Mouse (Mus musculus) G1E (cell line): ENCODE measurements around the gene Slc25a25. TPM values are rescaled to one million over a fixed set of nuclear protein-coding genes. Genes with fewer than 3 reads are reported as not detected.

Experiments
- ATAC-seq: 2 replicates; pipeline ENCODE4 v1.8.0; 2016; ENCODE audit warnings: mild to moderate bottlenecking; ENCODE audit not compliant: insufficient number of reproducible peaks, poor library complexity, low FRiP score, severe bottlenecking; ENCODE audit errors: extremely low read depth
- DNase-seq: peaks from one replicate; pipeline ENCODE4 v3.0.0; 2012; ENCODE audit warnings: low spot score
- H3K27me3 ChIP-seq: 2 replicates; pipeline ENCODE4 v1.6.1; 2012; ENCODE audit warnings: mild to moderate bottlenecking, low read length, inconsistent platforms; ENCODE audit not compliant: insufficient read depth
- H3K36me3 ChIP-seq: replicated peaks from 2 replicates; pipeline ENCODE3; 2012; ENCODE audit warnings: mild to moderate bottlenecking, inconsistent platforms
- H3K4me1 ChIP-seq: 2 replicates; pipeline ENCODE4 v1.6.1; 2012; ENCODE audit warnings: low read depth, low read length, inconsistent platforms, mixed read lengths; ENCODE audit not compliant: insufficient read depth
- H3K4me3 ChIP-seq: 2 replicates; pipeline ENCODE4 v1.5.1; 2012; ENCODE audit warnings: low read depth, mild to moderate bottlenecking, inconsistent platforms, low read length, moderate library complexity, mixed read lengths
- H3K9me3 ChIP-seq: replicated peaks from 2 replicates; pipeline ENCODE4 v1.6.1; 2012; ENCODE audit warnings: inconsistent platforms
- CTCF ChIP-seq: IDR thresholded peaks from 2 replicates; pipeline ENCODE4 v1.5.1; 2012; ENCODE audit warnings: low read depth, low read length, inconsistent platforms, mixed read lengths
- GATA1 ChIP-seq: IDR thresholded peaks from 2 replicates; pipeline ENCODE4 v1.6.1; 2012; ENCODE audit warnings: borderline replicate concordance, low read length, inconsistent platforms, mixed read lengths
- GATA2 ChIP-seq: IDR thresholded peaks from 2 replicates; pipeline ENCODE4 v1.6.1; 2012; ENCODE audit warnings: low read depth, low read length, inconsistent platforms, borderline replicate concordance
- POLR2AphosphoS5 ChIP-seq: IDR thresholded peaks from 2 replicates; pipeline ENCODE4 v1.6.1; 2012; ENCODE audit warnings: low read depth, low read length, inconsistent platforms; ENCODE audit not compliant: insufficient replicate concordance
- TAL1 ChIP-seq: conservative IDR thresholded peaks from 2 replicates; pipeline ENCODE4 v1.6.1; 2012; ENCODE audit warnings: low read depth, low read length, inconsistent platforms, mixed read lengths
- polyA plus RNA-seq: library from polyadenylated mRNA; stranded (reverse); fragments of >175 nt; gene quantifications from 2 replicates; pipeline ENCODE4 v1.2.3, GENCODE M21; 2012
- total RNA-seq, 2 experiments: library from RNA; stranded (forward) in 1 of 2; stranded (reverse) in 1 of 2; fragments of 200-1000 nt in 1 of 2; fragments of >200 nt in 1 of 2; fragmentation: Nextera tagmentation in 1 of 2; gene quantifications; 2 replicates each; pipeline ENCODE4 v1.2.3; 2014 to 2017

The Slc25a25 gene
- total and polyA plus RNA-seq, 3 experiments, result 6.5 to 25.4 (median 6.8) TPM

DNA sequence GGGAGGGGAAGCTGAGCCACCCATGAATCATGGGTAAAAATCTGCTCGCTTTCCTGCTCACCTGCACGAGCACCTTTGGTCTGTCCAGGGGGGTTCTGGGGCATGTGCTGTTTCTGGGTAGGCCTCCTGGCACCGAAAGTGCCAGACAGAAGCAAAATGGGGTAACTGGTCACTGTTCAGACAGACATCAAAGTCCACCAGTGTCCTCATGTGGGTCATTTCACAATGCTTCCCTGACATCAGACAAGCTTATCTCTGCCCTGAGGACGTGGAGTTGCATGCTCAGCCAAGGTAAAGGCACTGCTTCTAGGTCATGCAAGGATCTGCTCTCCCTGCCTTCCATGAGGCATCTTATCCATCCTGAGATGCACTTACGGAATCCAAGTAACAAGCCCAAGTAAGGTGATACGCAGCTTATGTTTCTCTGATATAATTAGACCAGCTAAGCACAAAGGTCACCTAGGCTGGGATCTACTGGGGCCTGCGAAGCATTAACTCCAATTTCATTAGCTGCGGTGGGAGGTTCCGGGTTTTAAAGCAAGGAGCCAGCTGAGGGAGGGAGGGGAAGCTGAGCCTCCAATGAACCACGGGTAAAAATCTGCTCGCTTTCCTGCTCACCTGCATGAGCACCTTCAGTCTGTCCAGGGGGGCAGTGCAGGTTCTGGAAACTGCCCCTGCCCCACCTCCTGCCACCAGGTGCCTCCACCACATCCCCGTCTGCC, 32.7 kb downstream of the Slc25a25 start:
- no peak for TF ChIP-seq GATA1
- no peak for TF ChIP-seq CTCF
- TF ChIP-seq POLR2AphosphoS5, result no peak
- TF ChIP-seq GATA2, result no peak
- no peak for TF ChIP-seq TAL1
- Histone ChIP-seq H3K27me3 (no peaks in the 10 kb centered on the region), H3K36me3 (peaks cover 84% of the 10 kb centered on the region), H3K9me3 (no peaks in the 10 kb centered on the region), H3K4me1 (peaks cover 11% of the 10 kb centered on the region), H3K4me3 (no peak overlapping the region)
- DNase-seq (no peak), ATAC-seq (no peak)

DNA sequence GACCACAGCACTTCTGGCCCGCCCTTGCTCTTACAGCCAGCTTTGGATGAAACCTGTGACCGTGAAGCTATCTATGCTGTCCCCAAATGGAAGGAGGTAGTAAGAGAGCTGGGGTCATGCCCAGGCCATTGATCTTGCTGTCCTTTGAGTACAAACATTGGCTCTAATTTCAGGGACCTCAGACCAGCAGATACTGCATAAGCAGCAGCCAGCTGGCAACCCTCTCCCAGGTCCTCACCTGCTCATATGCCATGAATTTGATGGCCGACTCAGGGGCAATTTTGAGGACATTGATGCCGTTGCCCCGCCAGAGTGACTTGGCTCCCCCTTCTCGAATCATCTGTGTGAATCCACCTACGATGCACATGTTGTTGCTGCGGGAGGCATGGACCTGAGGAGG, 33.8 kb downstream of the Slc25a25 start:
- no peak for DNase-seq
- Histone ChIP-seq H3K36me3 (peaks cover 87% of the 10 kb centered on the region), H3K4me1 (peaks cover under 1% of the 10 kb centered on the region), H3K4me3 (no peak overlapping the region), H3K9me3 (no peaks in the 10 kb centered on the region), H3K27me3 (no peaks in the 10 kb centered on the region)
- ATAC-seq, result no peak
- TF ChIP-seq GATA2 (no peak), POLR2AphosphoS5 (no peak), TAL1 (no peak), CTCF (no peak), GATA1 (no peak)

DNA sequence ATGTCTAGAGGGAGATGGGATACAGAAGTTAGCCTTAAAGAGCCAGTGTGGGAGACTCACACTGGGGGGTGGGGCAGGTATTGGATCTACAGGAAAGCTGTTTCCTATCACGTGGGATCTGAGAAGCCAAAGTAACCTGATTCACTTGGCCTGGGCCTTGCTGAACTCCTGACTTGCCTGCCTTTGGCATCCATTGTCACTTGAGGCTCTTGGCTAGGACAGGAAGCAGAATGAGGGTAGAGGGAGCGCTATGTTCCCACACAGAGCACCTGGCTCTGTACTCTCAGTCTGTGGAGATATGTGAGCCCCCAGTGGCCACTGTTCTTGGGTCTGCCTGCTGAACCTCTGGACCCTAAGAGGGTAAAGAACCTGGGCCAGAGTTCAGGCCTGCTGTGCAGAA, 34.7 kb downstream of the Slc25a25 start:
- Histone ChIP-seq H3K36me3 (peaks cover 81% of the 10 kb centered on the region), H3K4me1 (no peaks in the 10 kb centered on the region), H3K4me3 (no peak overlapping the region), H3K27me3 (no peaks in the 10 kb centered on the region), H3K9me3 (no peaks in the 10 kb centered on the region)
- TF ChIP-seq TAL1 (no peak), GATA1 (no peak), GATA2 (no peak), CTCF (no peak), POLR2AphosphoS5 (no peak)
- DNase-seq (no peak), ATAC-seq (no peak)

DNA sequence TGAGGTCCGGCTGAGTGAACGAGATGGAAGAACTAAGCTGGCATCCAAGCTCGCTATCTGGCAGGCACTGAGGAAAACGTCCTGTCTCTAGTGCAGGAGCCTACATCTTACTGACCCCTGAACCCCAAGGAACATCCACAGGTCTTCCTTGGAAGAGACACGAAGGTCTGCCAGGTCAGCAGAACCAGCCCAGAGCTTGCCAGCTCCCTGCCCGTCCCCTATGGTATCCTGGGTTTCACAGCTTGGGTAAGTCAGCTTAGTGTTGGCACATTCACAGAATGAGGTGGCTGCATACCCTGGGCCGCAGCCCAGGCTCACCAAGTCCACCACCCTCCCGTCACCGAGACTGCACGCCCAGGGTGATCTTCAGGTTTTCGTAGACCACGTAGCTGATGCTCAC, 35.4 kb downstream of the Slc25a25 start:
- TF ChIP-seq GATA2 (no peak), TAL1 (no peak), CTCF (no peak)
- no peak for ATAC-seq
- H3K4me1 ChIP-seq, result no peaks in the 10 kb centered on the region
- peaks cover 74% of the 10 kb centered on the region for H3K36me3 ChIP-seq
- no peak overlapping the region for H3K4me3 ChIP-seq
- H3K27me3 ChIP-seq, result no peaks in the 10 kb centered on the region
- H3K9me3 ChIP-seq, result no peaks in the 10 kb centered on the region
- DNase-seq, result no peak

DNA sequence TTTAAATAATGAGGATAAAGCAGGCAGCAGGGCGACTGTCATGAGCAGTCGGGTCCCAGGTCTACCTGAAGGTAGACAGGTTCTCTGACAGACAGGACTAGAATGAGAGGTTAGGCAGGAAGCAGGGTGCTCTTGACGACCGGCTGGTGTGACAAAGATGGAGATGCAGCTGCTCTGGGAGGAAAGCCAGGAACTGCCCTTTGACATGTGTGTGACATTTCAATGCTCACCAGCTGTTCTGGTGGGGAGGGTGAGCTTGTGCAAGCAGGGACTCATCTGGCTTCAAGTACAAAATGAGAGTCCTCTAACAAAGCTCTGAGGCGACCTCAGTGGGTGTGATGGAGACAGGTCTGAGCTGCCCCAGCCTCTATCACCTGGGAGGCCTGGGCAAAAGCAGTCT, 37.3 kb downstream of the Slc25a25 start:
- Histone ChIP-seq H3K36me3 (peaks cover 55% of the 10 kb centered on the region), H3K9me3 (peaks cover 3% of the 10 kb centered on the region), H3K4me1 (no peaks in the 10 kb centered on the region), H3K27me3 (no peaks in the 10 kb centered on the region; the same call in 1 of the 2 replicates), H3K4me3 (no peak overlapping the region)
- TF ChIP-seq GATA2, result no peak
- no peak for TF ChIP-seq GATA1
- TF ChIP-seq CTCF, result no peak
- no peak for TF ChIP-seq TAL1
- TF ChIP-seq POLR2AphosphoS5, result no peak
- ATAC-seq (no peak), DNase-seq (no peak)

DNA sequence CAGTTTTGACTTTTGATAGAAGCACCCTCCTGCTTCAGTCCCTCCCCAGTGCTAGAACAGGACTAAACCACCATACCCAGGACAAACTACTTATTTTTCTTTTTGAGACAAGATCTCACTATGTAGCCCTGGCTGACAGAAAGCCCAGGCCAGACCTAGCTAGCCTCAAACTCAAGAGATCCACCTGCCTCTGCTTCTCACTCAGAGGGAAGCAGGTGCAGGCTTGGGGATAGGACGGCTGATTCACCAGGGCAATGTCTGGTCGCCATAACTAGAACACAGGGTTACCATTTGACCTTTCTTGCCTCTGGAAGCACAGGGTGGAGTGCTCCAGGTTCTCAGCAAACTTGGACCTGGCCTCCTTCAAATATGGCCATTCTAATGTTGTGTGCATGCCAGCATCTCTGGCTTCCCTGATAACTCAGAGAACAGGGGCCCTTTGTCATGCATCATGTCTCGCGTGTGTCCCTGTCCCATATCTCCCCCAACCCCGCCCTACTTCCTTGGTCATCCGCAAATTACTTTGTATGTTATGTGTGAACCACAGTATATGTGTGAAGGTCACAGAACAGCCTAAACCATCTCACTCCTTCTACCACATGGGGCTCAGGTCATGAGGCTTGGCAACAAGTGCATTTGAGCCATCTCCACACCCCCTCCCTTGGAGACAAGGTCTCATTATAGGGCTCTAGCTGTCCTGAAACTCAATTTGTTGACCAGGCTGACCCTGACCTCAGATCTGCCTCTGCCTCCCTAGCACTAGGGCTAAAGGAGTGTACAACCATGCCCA, 38.3 kb downstream of the Slc25a25 start:
- TF ChIP-seq GATA2, result no peak
- TF ChIP-seq TAL1, result no peak
- TF ChIP-seq GATA1, result no peak
- TF ChIP-seq POLR2AphosphoS5, result no peak
- no peak for TF ChIP-seq CTCF
- Histone ChIP-seq H3K27me3 (peaks cover 4% of the 10 kb centered on the region; the same call in 1 of the 2 replicates), H3K4me3 (no peak overlapping the region), H3K36me3 (peaks cover 45% of the 10 kb centered on the region), H3K9me3 (peaks cover 10% of the 10 kb centered on the region), H3K4me1 (no peaks in the 10 kb centered on the region)
- ATAC-seq, result no peak
- no peak for DNase-seq
